ENCODE assay signal across 23 mouse cellular contexts in genomic region chr7:127176937-127177336, GRCm38 (mm10). TPM values are rescaled to one million over a fixed set of nuclear protein-coding genes. Genes with fewer than 3 reads are reported as not detected.
DNase-seq lines count a peak whose midpoint lies in the region; ATAC-seq and TF ChIP-seq lines count a peak whose summit lies in the region.
"Had no signal": no experiment of that assay in that cellular context is flagged by ENCODE, and none has a peak within 500 bp of the region (broad histone marks: within the 10 kb centered on the region; RNA-seq: fewer than 3 reads in every experiment).

No protein-coding gene starts in this region.

- TF ChIP-seq CTCF in thymus, adult 2 months (IDR thresholded peaks at IDR 0.05; ENCODE audit: borderline replicate concordance, control insufficient read depth, extremely low read depth, insufficient read depth, low read length, poor library complexity), result no peak

- ATAC-seq in CD4-positive, CD25-positive, alpha-beta regulatory T cell, adult 4 months, result peak; percentile 80
- peak; percentile 89 for ATAC-seq in inflammation-experienced regulatory T-cells, adult 6 months
- ATAC-seq: forebrain, embryonic 14.5 days; intestine, postnatal 0 days had no signal

- 90% methylated on average over 4 of the region's 4 CpGs for WGBS in thymus, adult 2 months

- 0 out of 2 replicates have a peak overlapping the region, but pooled peaks have one; percentile 32 for H3K27ac ChIP-seq in thymus, adult 2 months (ENCODE audit: control insufficient read depth, insufficient read depth, low read length)
- H3K27ac ChIP-seq: embryonic facial prominence, embryonic 15.5 days; forebrain, embryonic 10.5 days; heart, adult 2 months; heart, embryonic 15.5 days; hindbrain, embryonic 10.5 days; hindbrain, embryonic 14.5 days had no signal

- TF ChIP-seq POLR2A in thymus, adult 2 months (IDR thresholded peaks at IDR 0.05; ENCODE audit: control insufficient read depth, extremely low read depth, insufficient read depth, low read length, poor library complexity), result no peak

- H3K36me3 ChIP-seq in thymus, adult 2 months (ENCODE audit: control insufficient read depth, insufficient read depth, low read length), result no peaks in the 10 kb centered on the region
- H3K36me3 ChIP-seq: embryonic facial prominence, embryonic 15.5 days; forebrain, embryonic 10.5 days; heart, embryonic 15.5 days; hindbrain, embryonic 10.5 days had no signal

- no peaks in the 10 kb centered on the region for H3K27me3 ChIP-seq in thymus, adult 2 months (ENCODE audit: control insufficient read depth, insufficient read depth, low read length)
- H3K27me3 ChIP-seq: embryonic facial prominence, embryonic 15.5 days; heart, embryonic 15.5 days had no signal

- no peak overlapping the region for H3K4me3 ChIP-seq in thymus, adult 2 months (ENCODE audit: control insufficient read depth, insufficient read depth, low read length)
- H3K4me3 ChIP-seq: embryonic facial prominence, embryonic 15.5 days; erythroblast, embryonic 14.5 days; forebrain, embryonic 10.5 days; heart, adult 2 months; heart, embryonic 15.5 days; hindbrain, embryonic 10.5 days had no signal

- peaks cover 19% of the 10 kb centered on the region for H3K4me1 ChIP-seq in thymus, adult 2 months (replicated peaks; ENCODE audit: control insufficient read depth, insufficient read depth, low read length)
- H3K4me1 ChIP-seq: embryonic facial prominence, embryonic 15.5 days; forebrain, embryonic 10.5 days; heart, embryonic 15.5 days; hindbrain, embryonic 10.5 days had no signal

- DNase-seq in thymus, adult 2 months, result no peak
- DNase-seq in thymus, postnatal 10 days (ENCODE audit: low spot score in 2 of 2), result no peak
- no peak for DNase-seq in gastrocnemius, adult 8-10 months (ENCODE audit: low spot score in 2 of 2)
- no peak for DNase-seq in lung, postnatal 14 days
- DNase-seq: adrenal gland, postnatal 25 days; B cell, adult 2 months; cerebellum, adult 8-10 months; cerebellum, postnatal 14 days; embryo, embryonic 11 days; gastrocnemius, postnatal 10 days; heart, adult 2 months; heart, postnatal 14 days had no signal

RNA-seq across cellular contexts. Expression of gene Cd2bp2, which starts 18.9 kb away (rescaled TPM):
- 63.4 and 67.2 TPM in 2 replicates for polyA plus RNA-seq in thymus, adult 2 months (2012; rRNA removed)
- 10 to 100 TPM; 39.7 to 51.9 TPM for polyA plus RNA-seq in CD4-positive, CD25-positive, alpha-beta regulatory T cell, adult 4 months (2017; shearing (Covaris generic))
- polyA plus RNA-seq in inflammation-experienced regulatory T-cells, adult 6 months (2017; shearing (Covaris generic)), result 10 to 100 TPM; 43.2 to 56.9 (median 48.7) TPM
- 10 to 100 TPM; 25.2 to 35.0 (median 32.7) TPM for total RNA-seq in gastrocnemius, adult 8-10 months (2022)

RNA-seq across cellular contexts. Expression of gene Tbc1d10b, which starts 31.3 kb away (rescaled TPM):
- 70.3 and 81.3 TPM in 2 replicates for polyA plus RNA-seq in thymus, adult 2 months (2012; rRNA removed)
- polyA plus RNA-seq in CD4-positive, CD25-positive, alpha-beta regulatory T cell, adult 4 months (2017; shearing (Covaris generic)), result 10 to 100 TPM; 12.5 to 18.4 TPM
- polyA plus RNA-seq in inflammation-experienced regulatory T-cells, adult 6 months (2017; shearing (Covaris generic)), result 10 to 100 TPM; 13.2 to 16.6 (median 13.6) TPM
- 10 to 100 TPM; 29.1 to 34.3 (median 32.1) TPM for total RNA-seq in gastrocnemius, adult 8-10 months (2022)

RNA-seq across cellular contexts. Expression of gene Mylpf, which starts 31.8 kb away (rescaled TPM):
- polyA plus RNA-seq in thymus, adult 2 months (2012; rRNA removed), result 10.7 and 12.3 TPM in 2 replicates
- polyA plus RNA-seq in CD4-positive, CD25-positive, alpha-beta regulatory T cell, adult 4 months (2017; shearing (Covaris generic)), result 10 to 100 TPM; 25.4 to 31.5 TPM
- 10 to 100 TPM; 23.0 to 25.8 (median 23.4) TPM for polyA plus RNA-seq in inflammation-experienced regulatory T-cells, adult 6 months (2017; shearing (Covaris generic))
- total RNA-seq in gastrocnemius, adult 8-10 months (2022), result over 10,000 TPM; 27,006 to 32,685 (median 27,393) TPM

RNA-seq across cellular contexts. Expression of gene Spn, which starts 39.3 kb away (rescaled TPM):
- polyA plus RNA-seq in thymus, adult 2 months (2012; rRNA removed), result 135 and 157 TPM in 2 replicates
- polyA plus RNA-seq in CD4-positive, CD25-positive, alpha-beta regulatory T cell, adult 4 months (2017; shearing (Covaris generic)), result 100 to 1,000 TPM; 101 to 103 TPM
- 100 to 1,000 TPM; 105 to 226 (median 130) TPM for polyA plus RNA-seq in inflammation-experienced regulatory T-cells, adult 6 months (2017; shearing (Covaris generic))
- total RNA-seq in gastrocnemius, adult 8-10 months (2022), result under 1 TPM in 3 of 4 experiments, not detected in 1; 0.07 to 0.13 (median 0.13) TPM
- polyA plus RNA-seq: embryonic facial prominence, embryonic 11.5 days; forebrain, embryonic 14.5 days; hindbrain, embryonic 10.5 days; hindbrain, embryonic 14.5 days had no signal

RNA-seq across cellular contexts. Expression of gene Qprt, which starts 54.9 kb away (rescaled TPM):
- 8.0 and 10.1 TPM in 2 replicates for polyA plus RNA-seq in thymus, adult 2 months (2012; rRNA removed)
- 10 to 100 TPM in 1 of 2 experiments, 1 to 10 TPM in 1; 7.5 to 15.2 TPM for polyA plus RNA-seq in CD4-positive, CD25-positive, alpha-beta regulatory T cell, adult 4 months (2017; shearing (Covaris generic))
- polyA plus RNA-seq in inflammation-experienced regulatory T-cells, adult 6 months (2017; shearing (Covaris generic)), result 10 to 100 TPM in 2 of 3 experiments, 1 to 10 TPM in 1; 7.8 to 15.5 (median 15.0) TPM
- total RNA-seq in gastrocnemius, adult 8-10 months (2022), result under 1 TPM in 3 of 4 experiments, not detected in 1; 0.18 to 0.29 (median 0.27) TPM
- total RNA-seq: heart, adult 2 months; heart, postnatal 14 days had no signal
